Mouse (Mus musculus): ENCODE measurements around the gene Amy2a1. TPM values are rescaled to one million over a fixed set of nuclear protein-coding genes. Genes with fewer than 3 reads are reported as not detected.
"Not testable (repeated sequence)": the region's sequence is repeated elsewhere in the genome, so short reads cannot be mapped to it uniquely, and the experiment has no call there.

Amy2a1 gene
- not detected in 2 replicates for total RNA-seq (2012; rRNA removed)

DNA sequence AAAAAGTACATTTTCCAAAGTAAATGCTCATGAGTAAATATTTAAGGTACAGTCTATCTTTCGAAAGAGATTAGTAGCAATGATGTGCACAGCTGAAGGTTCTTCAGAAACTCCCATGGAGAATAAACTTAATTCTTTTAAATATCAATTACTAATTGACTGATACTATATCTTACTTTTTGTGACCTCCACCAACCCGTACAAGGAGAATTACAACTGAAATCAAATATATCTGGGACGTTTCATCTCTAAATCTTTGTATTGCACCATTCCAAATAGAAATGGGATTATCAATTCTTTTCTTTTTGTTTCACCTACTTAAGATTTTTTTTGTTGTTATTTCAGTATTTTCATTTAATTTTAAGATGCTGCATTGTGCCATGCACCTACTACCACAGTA lies at the start of gene Amy2a1:
Gene Amy2a1 (minus strand): TSS at position 101 of the 400 bp plus-strand sequence.
- in situ Hi-C loops (cut with MboI; ENCODE audit: low sequenced_read_pairs in 2 of 2, unreplicated experiment in 2 of 2); H3K9me3 ChIP-seq (ENCODE audit: control insufficient read depth, insufficient read depth, low read depth, low read length); H3K9ac ChIP-seq (ENCODE audit: insufficient read depth, low read depth, low read length, poor library complexity, severe bottlenecking); DNase-seq (ENCODE audit: low read depth, low spot score); H3K27ac ChIP-seq (ENCODE audit: insufficient read depth, low read depth, low read length, poor library complexity, severe bottlenecking); H3K4me3 ChIP-seq (ENCODE audit: insufficient read depth in 1 of 2, low read depth in 1 of 2, low read length in 2 of 2, poor library complexity in 1 of 2, severe bottlenecking in 1 of 2); H3K4me1 ChIP-seq (ENCODE audit: control insufficient read depth in 2 of 2, insufficient read depth in 2 of 2, low read length in 2 of 2, poor library complexity in 1 of 2); H3K36me3 ChIP-seq (ENCODE audit: control insufficient read depth, insufficient read depth, low read length, poor library complexity, severe bottlenecking): not testable (repeated sequence)

DNA sequence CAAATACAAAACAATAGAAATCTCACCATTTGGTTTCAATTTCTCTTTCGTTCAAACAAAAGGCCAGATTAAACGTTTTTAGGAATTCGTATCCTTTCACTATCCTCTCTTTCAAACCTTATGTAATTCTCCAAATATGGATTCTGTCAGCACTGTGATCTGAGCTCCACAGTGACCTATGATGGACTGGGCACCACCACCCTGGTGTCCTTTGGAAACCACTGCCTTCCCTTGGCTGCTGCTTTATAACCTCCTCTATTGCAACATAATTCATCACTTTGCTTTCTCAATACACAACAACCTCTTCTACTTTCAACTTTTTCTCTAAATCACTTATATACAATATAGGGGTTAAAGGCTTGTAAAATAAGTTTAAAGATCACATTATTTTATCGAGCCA lies 42.4 kb upstream of the Amy2a1 start:
- in situ Hi-C loops (cut with MboI; ENCODE audit: low sequenced_read_pairs in 2 of 2, unreplicated experiment in 2 of 2): no loop called here

DNA sequence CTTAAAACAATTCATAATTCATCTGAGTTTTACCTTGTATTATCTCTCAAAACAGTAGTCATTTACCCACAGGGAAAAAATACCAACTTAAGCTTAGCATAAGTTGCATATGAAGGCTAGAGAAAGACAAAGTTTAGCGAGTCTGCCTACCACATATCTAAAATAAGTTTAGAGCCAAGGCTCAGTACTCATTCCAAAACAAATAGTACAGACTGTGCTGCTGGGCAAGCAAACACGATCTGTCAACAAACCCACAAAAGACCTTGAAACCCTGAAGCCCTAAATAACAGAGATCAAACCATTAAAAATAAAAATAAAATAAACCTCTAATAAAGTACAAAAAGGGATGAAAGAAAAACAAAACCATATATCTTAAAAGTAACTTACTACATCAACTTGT lies 41.9 kb upstream of the Amy2a1 start:
- Histone ChIP-seq H3K4me1 (ENCODE audit: control insufficient read depth in 2 of 2, insufficient read depth in 2 of 2, low read length in 2 of 2, poor library complexity in 1 of 2) (no peaks in the 10 kb centered on the region), H3K36me3 (ENCODE audit: control insufficient read depth, insufficient read depth, low read length, poor library complexity, severe bottlenecking) (no peaks in the 10 kb centered on the region), H3K9me3 (ENCODE audit: control insufficient read depth, insufficient read depth, low read depth, low read length) (no peaks in the 10 kb centered on the region), H3K27ac (ENCODE audit: insufficient read depth, low read depth, low read length, poor library complexity, severe bottlenecking) (no peak overlapping the region), H3K4me3 (ENCODE audit: insufficient read depth in 1 of 2, low read depth in 1 of 2, low read length in 2 of 2, poor library complexity in 1 of 2, severe bottlenecking in 1 of 2) (no peak overlapping the region), H3K9ac (ENCODE audit: insufficient read depth, low read depth, low read length, poor library complexity, severe bottlenecking) (no peak overlapping the region)
- DNase-seq (ENCODE audit: low read depth, low spot score): no peak
- in situ Hi-C loops (cut with MboI; ENCODE audit: low sequenced_read_pairs in 2 of 2, unreplicated experiment in 2 of 2): no loop called here
- TF ChIP-seq HCFC1 (IDR thresholded peaks at IDR 0.05; ENCODE audit: borderline replicate concordance, insufficient read depth, low read length) (no peak), CHD2 (IDR thresholded peaks at IDR 0.05; ENCODE audit: low read depth, low read length) (no peak), MAFK (IDR thresholded peaks at IDR 0.05; ENCODE audit: insufficient read depth, low read depth, low read length) (no peak), ZC3H11A (IDR thresholded peaks at IDR 0.05; ENCODE audit: borderline replicate concordance, low read depth, low read length) (no peak)

More for the DNA sequence above, 42.4 kb upstream of the Amy2a1 start:
- no peak overlapping the region for H3K4me3 ChIP-seq (ENCODE audit: insufficient read depth in 1 of 2, low read depth in 1 of 2, low read length in 2 of 2, poor library complexity in 1 of 2, severe bottlenecking in 1 of 2)
- H3K4me1 ChIP-seq (ENCODE audit: control insufficient read depth in 2 of 2, insufficient read depth in 2 of 2, low read length in 2 of 2, poor library complexity in 1 of 2): no peaks in the 10 kb centered on the region
- no peak for TF ChIP-seq ZC3H11A (IDR thresholded peaks at IDR 0.05; ENCODE audit: borderline replicate concordance, low read depth, low read length)
- no peak for TF ChIP-seq MAFK (IDR thresholded peaks at IDR 0.05; ENCODE audit: insufficient read depth, low read depth, low read length)
- no peaks in the 10 kb centered on the region for H3K36me3 ChIP-seq (ENCODE audit: control insufficient read depth, insufficient read depth, low read length, poor library complexity, severe bottlenecking)
- no peak overlapping the region for H3K9ac ChIP-seq (ENCODE audit: insufficient read depth, low read depth, low read length, poor library complexity, severe bottlenecking)
- no peak for DNase-seq (ENCODE audit: low read depth, low spot score)
- H3K9me3 ChIP-seq (ENCODE audit: control insufficient read depth, insufficient read depth, low read depth, low read length): no peaks in the 10 kb centered on the region
- H3K27ac ChIP-seq (ENCODE audit: insufficient read depth, low read depth, low read length, poor library complexity, severe bottlenecking): no peak overlapping the region

GRCm38 (mm10) chr3:113572158-113572557 lies 39.9 kb upstream of the Amy2a1 start:
- H3K4me1 ChIP-seq (ENCODE audit: control insufficient read depth in 2 of 2, insufficient read depth in 2 of 2, low read length in 2 of 2, poor library complexity in 1 of 2): no peaks in the 10 kb centered on the region
- H3K27ac ChIP-seq (ENCODE audit: insufficient read depth, low read depth, low read length, poor library complexity, severe bottlenecking): no peak overlapping the region
- H3K4me3 ChIP-seq (ENCODE audit: insufficient read depth in 1 of 2, low read depth in 1 of 2, low read length in 2 of 2, poor library complexity in 1 of 2, severe bottlenecking in 1 of 2): no peak overlapping the region
- no peak for DNase-seq (ENCODE audit: low read depth, low spot score)
- H3K36me3 ChIP-seq (ENCODE audit: control insufficient read depth, insufficient read depth, low read length, poor library complexity, severe bottlenecking): no peaks in the 10 kb centered on the region
- in situ Hi-C loops (cut with MboI; ENCODE audit: low sequenced_read_pairs in 2 of 2, unreplicated experiment in 2 of 2): no loop called here
- no peak overlapping the region for H3K9ac ChIP-seq (ENCODE audit: insufficient read depth, low read depth, low read length, poor library complexity, severe bottlenecking)
- no peaks in the 10 kb centered on the region for H3K9me3 ChIP-seq (ENCODE audit: control insufficient read depth, insufficient read depth, low read depth, low read length)
- TF ChIP-seq HCFC1 (IDR thresholded peaks at IDR 0.05; ENCODE audit: borderline replicate concordance, insufficient read depth, low read length) (no peak), ZNF384 (IDR thresholded peaks at IDR 0.05; ENCODE audit: low read depth, low read length) (no peak), CHD2 (IDR thresholded peaks at IDR 0.05; ENCODE audit: low read depth, low read length) (no peak), MAFK (IDR thresholded peaks at IDR 0.05; ENCODE audit: insufficient read depth, low read depth, low read length) (no peak), ZC3H11A (IDR thresholded peaks at IDR 0.05; ENCODE audit: borderline replicate concordance, low read depth, low read length) (no peak)

DNA sequence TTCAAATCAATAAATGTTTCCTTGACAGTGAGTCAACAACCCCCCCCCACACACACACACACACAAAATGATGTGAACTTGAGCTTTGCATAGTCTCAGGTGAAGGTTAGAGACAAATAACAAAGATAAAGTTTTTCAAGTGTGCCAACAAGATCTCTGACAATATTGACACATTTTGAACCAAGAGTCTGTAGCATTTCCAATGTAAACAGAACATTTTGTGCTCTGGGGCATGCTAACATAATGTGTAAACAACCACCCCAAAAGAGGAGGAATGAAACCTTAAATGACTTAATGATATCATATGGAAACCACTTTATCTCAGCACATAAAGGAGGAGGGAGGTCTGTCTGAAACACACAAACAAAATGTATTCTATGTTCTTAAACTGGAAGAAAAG lies 7.5 kb upstream of the Amy2a1 start:
- no peak overlapping the region for H3K4me3 ChIP-seq (ENCODE audit: insufficient read depth in 1 of 2, low read depth in 1 of 2, low read length in 2 of 2, poor library complexity in 1 of 2, severe bottlenecking in 1 of 2)
- no peak overlapping the region for H3K9ac ChIP-seq (ENCODE audit: insufficient read depth, low read depth, low read length, poor library complexity, severe bottlenecking)
- DNase-seq (ENCODE audit: low read depth, low spot score): no peak
- H3K9me3 ChIP-seq (ENCODE audit: control insufficient read depth, insufficient read depth, low read depth, low read length): no peaks in the 10 kb centered on the region
- no peak overlapping the region for H3K27ac ChIP-seq (ENCODE audit: insufficient read depth, low read depth, low read length, poor library complexity, severe bottlenecking)
- TF ChIP-seq HCFC1 (IDR thresholded peaks at IDR 0.05; ENCODE audit: borderline replicate concordance, insufficient read depth, low read length) (no peak), ZNF384 (IDR thresholded peaks at IDR 0.05; ENCODE audit: low read depth, low read length) (no peak), MAFK (IDR thresholded peaks at IDR 0.05; ENCODE audit: insufficient read depth, low read depth, low read length) (no peak), CHD2 (IDR thresholded peaks at IDR 0.05; ENCODE audit: low read depth, low read length) (no peak), ZC3H11A (IDR thresholded peaks at IDR 0.05; ENCODE audit: borderline replicate concordance, low read depth, low read length) (no peak)
- in situ Hi-C loops (cut with MboI; ENCODE audit: low sequenced_read_pairs in 2 of 2, unreplicated experiment in 2 of 2): no loop called here
- H3K4me1 ChIP-seq (ENCODE audit: control insufficient read depth in 2 of 2, insufficient read depth in 2 of 2, low read length in 2 of 2, poor library complexity in 1 of 2): no peaks in the 10 kb centered on the region
- H3K36me3 ChIP-seq (ENCODE audit: control insufficient read depth, insufficient read depth, low read length, poor library complexity, severe bottlenecking): no peaks in the 10 kb centered on the region

Other genes starting within 250 kb of the Amy2a1 start
- gene Amy2a4, start 241.0 kb downstream of the Amy2a1 start, total RNA-seq (2012; rRNA removed): not detected in 2 replicates
- not detected in 2 replicates for gene Amy2a3, start 208.4 kb downstream of the Amy2a1 start, total RNA-seq (2012; rRNA removed)
- gene Amy2a2, start 175.8 kb downstream of the Amy2a1 start, total RNA-seq (2012; rRNA removed): not detected in 2 replicates
- 0.49 TPM in 1 of 2 replicates, not detected in the other for gene Amy1, start 74.3 kb upstream of the Amy2a1 start, total RNA-seq (2012; rRNA removed)
- gene Rnpc3, start 97.7 kb upstream of the Amy2a1 start, total RNA-seq (2012; rRNA removed): 26.6 TPM in 2 replicates

All from ES-E14 (cell line).